Mouse (Mus musculus) hindbrain, embryonic 14.5 days (tissue): Measurements from ENCODE around the gene Slc25a22. TPM values are rescaled to one million over a fixed set of nuclear protein-coding genes. Genes with fewer than 3 reads are reported as not detected.

Source experiments
- ATAC-seq: fragments of 200-750 bp; cut with Nextera tagmentation; 2 replicates; pipeline ENCODE4 v1.8.0; 2017; ENCODE audit warnings: moderate number of reproducible peaks, mild to moderate bottlenecking, moderate TSS enrichment, moderate library complexity; ENCODE audit not compliant: low FRiP score
- DNase-seq: peaks from one replicate; pipeline ENCODE4 v3.0.0-alpha.2; 2015; ENCODE audit warnings: low spot score
- H3K27ac ChIP-seq: fragments of 300-500 bp; sonication (generic); 2 replicates; pipeline ENCODE4 v1.5.1; 2014; ENCODE audit warnings: mild to moderate bottlenecking, moderate library complexity
- H3K27me3 ChIP-seq: fragments of 300-500 bp; sonication (generic); 2 replicates; pipeline ENCODE4 v1.6.1; 2014; ENCODE audit warnings: mild to moderate bottlenecking, low read length, mixed read lengths; ENCODE audit not compliant: control insufficient read depth, insufficient read depth
- H3K36me3 ChIP-seq: fragments of 300-500 bp; sonication (generic); replicated peaks from 2 replicates; pipeline ENCODE4 v1.6.1; 2014; ENCODE audit not compliant: control insufficient read depth, insufficient read depth
- H3K4me1 ChIP-seq: fragments of 300-500 bp; sonication (generic); replicated peaks from 2 replicates; pipeline ENCODE4 v1.6.1; 2014; ENCODE audit warnings: antibody characterized with exemption, low read length, mixed read lengths; ENCODE audit not compliant: control insufficient read depth, insufficient read depth
- H3K4me2 ChIP-seq: fragments of 300-500 bp; sonication (generic); replicated peaks from 2 replicates; pipeline ENCODE4 v1.6.1; 2014; ENCODE audit warnings: mild to moderate bottlenecking, moderate library complexity
- H3K4me3 ChIP-seq: fragments of 300-500 bp; sonication (generic); replicated peaks from 2 replicates; pipeline ENCODE4 v1.5.1; 2014; ENCODE audit warnings: mild to moderate bottlenecking, low read length
- H3K9ac ChIP-seq: fragments of 300-500 bp; sonication (generic); 2 replicates; pipeline ENCODE4 v1.6.1; 2014
- H3K9me3 ChIP-seq: fragments of 300-500 bp; sonication (generic); 2 replicates; pipeline ENCODE4 v1.6.1; 2016; ENCODE audit warnings: low read length; ENCODE audit not compliant: control insufficient read depth
- WGBS: fragments of 180-500 bp; shearing (Covaris S2); extraction: QIAGEN DNeasy Blood & Tissue Kit; methylation state at CpG from one replicate; pipeline ENCODE4 v1.1.7; 2014; 5-methylcytosine and 5-hydroxymethylcytosine counted together
- polyA plus RNA-seq: library from polyadenylated mRNA; unstranded; fragments of >200 nt; fragmentation: Nextera tagmentation; extraction: Ambion mirVana; gene quantifications from 2 replicates; pipeline ENCODE4 v1.2.1, GENCODE M21; 2014

The Slc25a22 gene
- polyA plus RNA-seq, 1 experiment from 2014 or later: 73.0 TPM

GRCm38 (mm10) chr7:141460391-141461113 lies 22.9 kb upstream of the Slc25a22 start, which contains the start of gene Cracr2b:
Gene Cracr2b (plus strand): TSS chr7:141461094.
- Histone ChIP-seq H3K4me2 (peak within 1 kb of the TSS; percentile 58), H3K9me3 (no peaks in the 10 kb centered on the region), H3K9ac (peak within 1 kb of the TSS; percentile 58), H3K4me3 (peak within 1 kb of the TSS; percentile 34), H3K27ac (no peak within 1 kb of the TSS), H3K36me3 (peaks cover 11% of the 10 kb centered on the region), H3K27me3 (peaks cover 61% of the 10 kb centered on the region), H3K4me1 (peaks cover 9% of the 10 kb centered on the region; the same call in 1 of the 2 replicates)
- 72% methylated on average over 15 of the region's 15 CpGs for WGBS
- ATAC-seq: no peak
- no peak for DNase-seq

- H3K4me3 ChIP-seq: no peak overlapping the region
- H3K27ac ChIP-seq: no peak overlapping the region
- H3K4me2 ChIP-seq: no peak overlapping the region
- no peaks in the 10 kb centered on the region for H3K9me3 ChIP-seq
- no peak for ATAC-seq
- no peak for DNase-seq
- WGBS: 87% methylated on average over 5 of the region's 5 CpGs
- H3K9ac ChIP-seq: no peak overlapping the region
- peaks cover 55% of the 10 kb centered on the region for H3K27me3 ChIP-seq
- peaks cover 11% of the 10 kb centered on the region for H3K36me3 ChIP-seq
- peaks cover 9% of the 10 kb centered on the region; the same call in 1 of the 2 replicates for H3K4me1 ChIP-seq
These were observed 22.3 kb upstream of the Slc25a22 start for GRCm38 (mm10) chr7:141460001-141460390.

GRCm38 (mm10) chr7:141459301-141459711 lies 21.6 kb upstream of the Slc25a22 start:
- ATAC-seq (no peak), DNase-seq (no peak)
- Histone ChIP-seq H3K4me1 (peaks cover 11% of the 10 kb centered on the region; the same call in 1 of the 2 replicates), H3K36me3 (peaks cover 11% of the 10 kb centered on the region), H3K9ac (no peak overlapping the region), H3K4me3 (no peak overlapping the region), H3K27ac (no peak overlapping the region), H3K9me3 (no peaks in the 10 kb centered on the region), H3K27me3 (peaks cover 49% of the 10 kb centered on the region), H3K4me2 (no peak overlapping the region)
- WGBS: 94% methylated on average over 17 of the region's 17 CpGs

- peaks cover 11% of the 10 kb centered on the region for H3K36me3 ChIP-seq
- H3K4me2 ChIP-seq: no peak overlapping the region
- no peak overlapping the region for H3K9ac ChIP-seq
- H3K4me3 ChIP-seq: no peak overlapping the region
- no peak for ATAC-seq
- H3K27ac ChIP-seq: no peak overlapping the region
- H3K4me1 ChIP-seq: peaks cover 11% of the 10 kb centered on the region; the same call in 1 of the 2 replicates
- H3K9me3 ChIP-seq: no peaks in the 10 kb centered on the region
- WGBS: 91% methylated on average over 11 of the region's 11 CpGs
- no peak for DNase-seq
- H3K27me3 ChIP-seq: peaks cover 42% of the 10 kb centered on the region
These were observed 21.0 kb upstream of the Slc25a22 start for GRCm38 (mm10) chr7:141458661-141459060.

DNA sequence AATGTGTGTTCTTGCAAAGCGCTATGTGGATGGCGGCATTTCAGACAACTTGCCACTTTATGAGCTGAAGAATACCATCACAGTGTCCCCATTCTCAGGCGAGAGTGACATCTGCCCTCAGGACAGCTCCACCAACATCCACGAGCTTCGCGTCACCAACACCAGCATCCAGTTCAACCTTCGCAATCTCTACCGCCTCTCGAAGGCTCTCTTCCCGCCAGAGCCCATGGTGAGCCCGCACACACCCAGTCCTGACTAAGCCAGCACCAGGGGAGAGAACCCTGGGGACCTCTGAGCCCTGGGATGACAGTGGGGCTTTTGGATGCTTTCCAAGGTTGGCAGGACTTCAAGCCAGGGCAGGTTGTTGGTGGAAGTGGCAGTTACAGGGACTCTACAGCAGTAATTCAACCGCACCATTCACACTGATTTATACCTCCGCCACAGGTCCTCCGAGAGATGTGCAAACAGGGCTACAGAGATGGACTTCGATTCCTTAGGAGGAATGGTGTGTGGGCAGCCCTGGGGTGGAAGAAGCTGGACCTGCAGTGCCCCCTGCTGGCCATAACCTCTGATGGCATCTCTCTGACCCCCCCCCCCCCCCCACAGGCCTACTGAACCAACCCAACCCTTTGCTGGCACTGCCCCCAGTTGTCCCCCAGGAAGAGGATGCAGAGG lies 20.4 kb upstream of the Slc25a22 start:
- H3K4me1 ChIP-seq: peaks cover 11% of the 10 kb centered on the region; the same call in 1 of the 2 replicates
- H3K4me2 ChIP-seq: no peak overlapping the region
- H3K9me3 ChIP-seq: no peaks in the 10 kb centered on the region
- no peak overlapping the region for H3K27ac ChIP-seq
- no peak overlapping the region for H3K9ac ChIP-seq
- peaks cover 11% of the 10 kb centered on the region for H3K36me3 ChIP-seq
- no peak overlapping the region for H3K4me3 ChIP-seq
- no peak for ATAC-seq
- DNase-seq: no peak
- 76% methylated on average over 15 of the region's 15 CpGs for WGBS
- peaks cover 37% of the 10 kb centered on the region for H3K27me3 ChIP-seq

GRCm38 (mm10) chr7:141457236-141457635 lies 19.5 kb upstream of the Slc25a22 start:
- H3K9ac ChIP-seq: no peak overlapping the region
- ATAC-seq (no peak), DNase-seq (no peak)
- 95% methylated on average over 14 of the region's 14 CpGs for WGBS
- no peak overlapping the region for H3K27ac ChIP-seq
- no peak overlapping the region for H3K4me2 ChIP-seq
- H3K4me3 ChIP-seq: no peak overlapping the region
- H3K9me3 ChIP-seq: no peaks in the 10 kb centered on the region
- peaks cover 28% of the 10 kb centered on the region for H3K27me3 ChIP-seq
- H3K36me3 ChIP-seq: peaks cover 13% of the 10 kb centered on the region
- peaks cover 11% of the 10 kb centered on the region; the same call in 1 of the 2 replicates for H3K4me1 ChIP-seq

GRCm38 (mm10) chr7:141456739-141457138 lies 19.0 kb upstream of the Slc25a22 start:
- H3K27me3 ChIP-seq: peaks cover 23% of the 10 kb centered on the region
- H3K9ac ChIP-seq: no peak overlapping the region
- no peak for ATAC-seq
- peaks cover 18% of the 10 kb centered on the region for H3K36me3 ChIP-seq
- peak overlapping the region; percentile 76; the same call in 1 of the 2 replicates for H3K4me2 ChIP-seq
- DNase-seq: no peak
- H3K4me1 ChIP-seq: peaks cover 11% of the 10 kb centered on the region; the same call in 1 of the 2 replicates
- H3K9me3 ChIP-seq: no peaks in the 10 kb centered on the region
- WGBS: 91% methylated on average over 6 of the region's 6 CpGs
- no peak overlapping the region for H3K27ac ChIP-seq
- H3K4me3 ChIP-seq: no peak overlapping the region

DNA sequence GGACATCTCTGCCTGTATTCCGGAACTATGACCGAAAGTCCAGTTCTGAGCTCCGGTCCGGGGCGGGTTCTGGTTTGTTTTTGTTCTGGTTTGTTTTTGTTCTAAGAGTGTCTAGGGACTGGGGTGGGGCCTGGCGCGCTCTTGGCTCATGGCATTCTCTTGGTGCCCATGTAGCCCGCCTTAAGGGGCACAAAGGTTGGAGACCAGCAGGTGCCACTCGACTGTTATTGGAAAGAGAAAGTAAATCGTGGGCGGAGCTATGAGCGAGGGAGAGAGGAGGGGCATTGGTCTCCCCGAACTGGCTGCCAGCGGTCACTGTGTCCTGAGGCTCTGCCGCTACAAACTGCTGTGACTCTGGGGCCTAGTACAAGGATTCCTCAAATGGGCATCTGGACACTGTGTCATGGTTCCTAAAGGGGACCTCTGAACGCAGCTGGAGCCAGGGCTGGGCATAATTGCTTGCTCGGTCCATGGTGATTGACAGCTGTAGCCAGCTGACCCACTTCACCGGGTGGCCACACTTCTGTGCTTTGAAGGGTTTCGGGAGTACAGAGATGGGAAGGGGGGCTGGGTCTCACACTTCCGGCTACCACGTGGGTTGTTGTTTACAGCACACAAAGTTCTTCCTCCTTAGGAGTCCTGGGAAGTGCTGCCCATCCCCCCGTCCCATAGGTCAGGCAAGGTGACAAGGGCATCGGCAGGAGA lies 18.1 kb upstream of the Slc25a22 start:
- Histone ChIP-seq H3K27me3 (peaks cover 13% of the 10 kb centered on the region), H3K4me2 (peak overlapping the region; percentile 76), H3K27ac (peak overlapping the region; percentile 40), H3K9me3 (no peaks in the 10 kb centered on the region), H3K36me3 (peaks cover 28% of the 10 kb centered on the region), H3K4me1 (peaks cover 11% of the 10 kb centered on the region; the same call in 1 of the 2 replicates), H3K9ac (peak overlapping the region; percentile 66), H3K4me3 (peak overlapping the region; percentile 48)
- DNase-seq (no peak), ATAC-seq (peak; percentile 37; the same call in 1 of the 2 replicates)
- WGBS: 2% methylated on average over 23 of the region's 23 CpGs
